Mouse (Mus musculus) Patski (cell line): ENCODE results near the gene Epb41l4b. TPM values are rescaled to one million over a fixed set of nuclear protein-coding genes. Genes with fewer than 3 reads are reported as not detected.

Source experiments
- ATAC-seq: fragments of 100-300 bp; one replicate; pipeline ENCODE4 v1.8.0; 2021
- CTCF ChIA-PET: fragments of 350-600 bp; sonication (Branson Sonifier 250); formaldehyde crosslinking; loops from one replicate; lab custom pipeline; 2022; ENCODE audit warnings: inconsistent platforms; lab: Charles Lee
- POLR2A ChIA-PET: fragments of 350-600 bp; sonication (Branson Sonifier 250); formaldehyde crosslinking; loops from one replicate; lab custom pipeline; 2022; ENCODE audit warnings: antibody characterized with exemption, inconsistent platforms; lab: Charles Lee
- DNase-seq: peaks from one replicate; pipeline ENCODE4 v3.0.0-alpha.2; 2011; ENCODE audit warnings: low read depth, low spot score
- H3K27me3 ChIP-seq: fragments of 371-371 bp; one replicate; pipeline ENCODE4 v1.5.1; 2021
- CTCF ChIP-seq: fragments of 100-300 bp; IDR thresholded peaks from one replicate; pipeline ENCODE4 v1.5.1; 2021
- in situ Hi-C: fragments of 300-500 bp; cut with MboI; formaldehyde crosslinking; loops from 3 replicates; pipeline ENCODE4 v1.11.1; 2018; ENCODE audit warnings: low pct_unique_long_range_greater_than_20kb, mixed read lengths
- polyA plus RNA-seq: library from polyadenylated mRNA; unstranded; gene quantifications from one replicate; pipeline ENCODE4 v1.2.3, GENCODE M21; 2021

Gene Epb41l4b
- polyA plus RNA-seq, 1 experiment from 2014 or later: 0.22 TPM

GRCm38 (mm10) chr4:57113472-57114216, 29.6 kb downstream of the Epb41l4b start:
- no peaks in the 10 kb centered on the region for H3K27me3 ChIP-seq
- ChIA-PET POLR2A (no interaction called here), CTCF (no interaction called here)
- no peak for ATAC-seq
- no peak for TF ChIP-seq CTCF
- DNase-seq: no peak
- in situ Hi-C loops: no loop called here

GRCm38 (mm10) chr4:57111992-57112540, 31.2 kb downstream of the Epb41l4b start:
- no peaks in the 10 kb centered on the region for H3K27me3 ChIP-seq
- no peak for TF ChIP-seq CTCF
- ChIA-PET CTCF (no interaction called here), POLR2A (no interaction called here)
- no peak for ATAC-seq
- DNase-seq: no peak
- in situ Hi-C loops: no loop called here

- no peaks in the 10 kb centered on the region for H3K27me3 ChIP-seq
- no peak for TF ChIP-seq CTCF
- DNase-seq (no peak), ATAC-seq (no peak)
- ChIA-PET POLR2A (no interaction called here), CTCF (no interaction called here)
- in situ Hi-C loops: no loop called here
Measured at GRCm38 (mm10) chr4:57111411-57111810, 31.8 kb downstream of the Epb41l4b start.

- TF ChIP-seq CTCF: no peak
- in situ Hi-C loops: no loop called here
- CTCF ChIA-PET: no interaction called here
- DNase-seq: no peak
- ATAC-seq: no peak
- POLR2A ChIA-PET: no interaction called here
- H3K27me3 ChIP-seq: no peaks in the 10 kb centered on the region
Measured at GRCm38 (mm10) chr4:57109543-57109942, 33.7 kb downstream of the Epb41l4b start.

- CTCF ChIA-PET: no interaction called here
- in situ Hi-C loops: no loop called here
- POLR2A ChIA-PET: no interaction called here
- DNase-seq (no peak), ATAC-seq (no peak)
- TF ChIP-seq CTCF: no peak
- no peaks in the 10 kb centered on the region for H3K27me3 ChIP-seq
Measured at GRCm38 (mm10) chr4:57105339-57105738, 37.9 kb downstream of the Epb41l4b start.

- ATAC-seq: no peak
- in situ Hi-C loops: no loop called here
- TF ChIP-seq CTCF: no peak
- CTCF ChIA-PET: interaction anchor here (1.2 kb wide), 1 partner anchor 11 kb away, joined by 3 read pairs; no protein-coding TSS in a partner anchor
- DNase-seq: no peak
- no peaks in the 10 kb centered on the region for H3K27me3 ChIP-seq
- POLR2A ChIA-PET: no interaction called here
Measured at GRCm38 (mm10) chr4:57103830-57104229, 39.4 kb downstream of the Epb41l4b start.

- H3K27me3 ChIP-seq: no peaks in the 10 kb centered on the region
- POLR2A ChIA-PET: no interaction called here
- ATAC-seq (no peak), DNase-seq (no peak)
- in situ Hi-C loops: no loop called here
- CTCF ChIA-PET: no interaction called here
- no peak for TF ChIP-seq CTCF
Measured at GRCm38 (mm10) chr4:57101095-57101494, 42.1 kb downstream of the Epb41l4b start.

- no peak for DNase-seq
- no peak for TF ChIP-seq CTCF
- H3K27me3 ChIP-seq: no peaks in the 10 kb centered on the region
- in situ Hi-C loops: no loop called here
- ChIA-PET CTCF (no interaction called here), POLR2A (no interaction called here)
- ATAC-seq: no peak
Measured at GRCm38 (mm10) chr4:57097411-57097810, 45.8 kb downstream of the Epb41l4b start.

GRCm38 (mm10) chr4:57095569-57095968, 47.7 kb downstream of the Epb41l4b start:
- ChIA-PET POLR2A (no interaction called here), CTCF (no interaction called here)
- H3K27me3 ChIP-seq: no peaks in the 10 kb centered on the region
- DNase-seq (no peak), ATAC-seq (no peak)
- in situ Hi-C loops: no loop called here
- TF ChIP-seq CTCF: no peak

GRCm38 (mm10) chr4:57091363-57091762, 51.9 kb downstream of the Epb41l4b start:
- ATAC-seq: no peak
- DNase-seq: no peak
- TF ChIP-seq CTCF: no peak
- ChIA-PET CTCF (no interaction called here), POLR2A (no interaction called here)
- in situ Hi-C loops: no loop called here
- no peaks in the 10 kb centered on the region for H3K27me3 ChIP-seq

- in situ Hi-C loops: no loop called here
- no peak for TF ChIP-seq CTCF
- DNase-seq (no peak), ATAC-seq (no peak)
- no peaks in the 10 kb centered on the region for H3K27me3 ChIP-seq
- CTCF ChIA-PET: interaction anchor here (1.0 kb wide), 1 partner anchor 10 kb away, joined by 3 read pairs; no protein-coding TSS in a partner anchor
- POLR2A ChIA-PET: no interaction called here
Measured at GRCm38 (mm10) chr4:57088301-57088700, 54.9 kb downstream of the Epb41l4b start.
